Mouse (Mus musculus): ENCODE results near the gene Sez6l2.
"Not testable (repeated sequence)": the region's sequence is repeated elsewhere in the genome, so short reads cannot be mapped to it uniquely, and the experiment has no call there.

Sez6l2 gene

DNA sequence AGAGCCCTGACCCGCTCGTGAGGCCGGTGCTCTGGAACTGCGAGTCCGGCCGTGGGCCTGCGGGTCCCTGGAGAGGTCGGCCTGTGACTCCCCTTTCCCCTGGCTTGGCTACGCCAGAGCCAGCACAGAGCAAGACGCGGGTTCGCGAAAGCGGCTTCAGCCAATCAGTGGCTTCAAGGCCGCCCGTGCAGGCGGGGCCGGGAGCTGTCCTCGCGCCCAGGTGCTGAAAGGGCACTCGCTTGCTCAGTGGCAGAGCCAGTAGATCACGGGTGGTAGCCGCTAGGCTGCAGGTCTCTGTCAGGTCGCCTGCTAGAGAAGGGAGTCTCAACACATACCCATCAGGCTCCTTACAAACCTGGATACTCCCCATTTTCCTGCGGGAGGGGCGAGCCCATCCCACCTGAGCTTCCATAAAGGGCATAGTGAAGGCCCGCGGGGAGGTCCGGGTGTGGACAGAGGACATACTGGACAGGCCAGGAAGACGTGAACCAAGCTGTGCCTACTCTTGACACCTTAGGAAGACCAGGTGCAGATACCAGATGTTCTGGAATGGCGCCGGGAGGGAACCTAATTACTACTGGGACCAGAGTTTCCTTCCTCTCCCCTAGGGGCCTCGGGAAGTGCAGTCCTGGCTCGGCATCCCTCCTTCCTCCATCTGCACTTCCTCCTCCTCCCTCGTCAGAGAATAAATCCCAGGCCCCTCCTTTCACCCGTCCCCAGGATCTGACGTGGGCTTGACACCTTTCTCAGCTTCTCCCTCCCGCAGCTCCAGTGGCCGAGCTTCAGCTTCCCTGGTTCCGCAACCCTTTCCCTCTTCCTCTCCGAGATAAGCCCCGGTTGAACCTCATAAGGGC is at the start of gene Sez6l2:
Gene Sez6l2 (plus strand): TSS at position 771 of the 854 bp plus-strand sequence.
- peak; percentile 90 for DNase-seq

DNA sequence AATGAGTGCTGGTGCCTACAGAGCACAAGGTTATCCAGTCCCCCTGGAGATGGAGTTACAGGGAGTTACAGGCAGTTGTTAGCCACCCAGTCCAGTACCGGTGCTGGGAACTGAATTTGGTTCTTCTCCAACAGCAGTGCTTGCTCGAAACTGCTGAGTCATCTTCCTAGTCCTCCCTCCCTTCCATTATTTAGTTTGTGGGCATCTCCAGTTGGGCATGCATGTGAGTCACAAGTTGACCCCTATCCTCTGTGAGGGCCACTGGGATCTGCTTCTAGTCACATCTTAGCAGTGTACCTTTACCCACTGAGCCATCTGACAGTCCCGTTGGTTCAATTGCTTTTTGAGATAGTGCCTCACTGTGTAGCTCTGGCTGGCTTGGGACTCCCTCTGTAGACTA is 44.8 kb upstream of the Sez6l2 start:
- no peak for DNase-seq

- DNase-seq, result no peak
These were observed 35.5 kb upstream of the Sez6l2 start for GRCm38 (mm10) chr7:126914844-126915243.

- not testable (repeated sequence) for DNase-seq
These were observed 32.0 kb upstream of the Sez6l2 start for GRCm38 (mm10) chr7:126918356-126918755.

- DNase-seq, result no peak
These were observed 30.4 kb upstream of the Sez6l2 start for GRCm38 (mm10) chr7:126919973-126920372.

DNA sequence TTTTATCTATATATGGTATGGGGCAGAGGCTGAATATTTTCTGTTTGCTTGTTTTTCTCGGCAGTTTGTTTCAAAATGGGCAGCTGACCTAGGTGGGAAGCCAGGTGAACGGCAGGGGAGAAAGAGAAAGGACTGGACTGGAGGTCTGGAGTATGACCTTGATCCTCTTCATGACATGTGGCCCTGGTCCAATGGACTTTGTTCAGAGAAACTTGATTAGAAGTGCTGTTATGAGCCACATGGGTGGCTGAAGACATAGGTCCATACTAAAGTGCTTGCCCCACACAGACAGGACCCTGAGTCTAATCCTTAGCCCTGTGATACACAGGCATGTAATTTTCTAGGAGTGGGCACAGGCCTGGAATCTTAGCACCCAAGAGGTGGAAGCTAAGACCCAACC is 28.8 kb upstream of the Sez6l2 start:
- peak; percentile 48 for DNase-seq

DNA sequence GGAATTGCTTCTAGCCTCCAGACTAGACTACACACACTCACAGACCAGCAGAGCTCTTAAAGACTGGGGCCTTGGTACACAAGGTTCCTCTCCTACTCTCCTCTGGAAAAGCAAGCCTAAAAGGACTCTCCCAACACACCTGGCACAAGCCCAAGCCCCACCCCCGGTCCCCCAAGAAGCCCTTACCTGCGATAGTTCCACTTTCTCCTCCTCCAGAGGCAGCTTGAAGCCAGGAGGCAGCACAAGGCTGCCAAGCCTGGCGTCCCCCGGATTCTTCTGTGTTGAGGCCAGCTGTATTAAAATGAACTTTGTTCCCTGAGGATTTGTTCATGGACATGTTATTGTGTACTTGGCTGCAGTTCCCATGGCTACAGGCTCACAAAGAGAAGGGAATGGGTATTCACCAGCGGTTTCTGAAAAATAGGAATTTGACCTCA is 27.7 kb upstream of the Sez6l2 start, which contains the start of gene Tmem219:
Gene Tmem219 (minus strand): TSS at position 294 of the 437 bp plus-strand sequence.
- peak; percentile 85 for DNase-seq

- no peak for DNase-seq
These were observed 26.4 kb upstream of the Sez6l2 start for GRCm38 (mm10) chr7:126923999-126924398.

GRCm38 (mm10) chr7:126926299-126926698 is 24.1 kb upstream of the Sez6l2 start:
- no peak for DNase-seq

- DNase-seq, result peak; percentile 94
These were observed 21.9 kb upstream of the Sez6l2 start, which contains the start of gene Kctd13 for GRCm38 (mm10) chr7:126928384-126929037. Gene Kctd13, plus strand, starts transcription at chr7:126928879.

DNA sequence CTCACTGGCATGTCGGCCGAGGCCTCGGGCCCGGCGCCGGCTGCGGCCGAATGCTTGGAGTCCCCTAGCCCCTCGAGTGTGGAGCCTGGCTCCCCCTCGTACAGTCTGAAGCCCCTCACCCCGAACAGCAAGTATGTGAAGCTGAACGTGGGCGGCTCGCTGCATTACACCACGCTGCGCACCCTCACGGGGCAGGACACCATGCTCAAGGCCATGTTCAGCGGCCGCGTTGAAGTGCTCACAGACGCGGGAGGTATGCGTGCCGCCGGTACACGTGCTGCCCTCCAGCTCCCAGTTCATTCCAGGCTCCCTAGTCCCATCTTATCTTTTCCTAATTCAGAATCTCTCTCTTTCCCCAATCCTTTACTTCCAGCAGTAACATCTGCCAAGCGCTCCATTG is 21.3 kb upstream of the Sez6l2 start:
- no peak for DNase-seq

DNA sequence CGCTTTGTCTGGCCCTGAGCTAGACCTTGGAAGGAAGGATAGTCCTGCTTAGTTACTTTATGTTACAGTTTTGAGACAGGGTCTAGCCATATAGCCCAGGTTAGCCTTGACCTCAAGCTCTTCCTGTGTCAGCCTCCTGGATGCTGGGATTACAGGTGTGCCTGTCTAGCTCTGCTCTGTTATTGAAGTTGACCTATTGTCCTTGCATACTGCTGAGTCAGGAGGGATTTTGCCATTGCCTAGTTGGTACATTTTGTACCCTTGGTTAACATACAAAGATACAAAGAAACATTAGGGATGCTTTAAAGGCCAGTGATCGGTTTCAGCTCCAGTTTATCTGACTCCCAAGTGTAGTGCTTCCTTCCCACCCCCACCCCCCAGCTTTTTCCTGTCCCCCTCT is 17.7 kb upstream of the Sez6l2 start:
- DNase-seq, result no peak

- no peak for DNase-seq
These were observed 9.2 kb upstream of the Sez6l2 start for GRCm38 (mm10) chr7:126941171-126941570.

DNA sequence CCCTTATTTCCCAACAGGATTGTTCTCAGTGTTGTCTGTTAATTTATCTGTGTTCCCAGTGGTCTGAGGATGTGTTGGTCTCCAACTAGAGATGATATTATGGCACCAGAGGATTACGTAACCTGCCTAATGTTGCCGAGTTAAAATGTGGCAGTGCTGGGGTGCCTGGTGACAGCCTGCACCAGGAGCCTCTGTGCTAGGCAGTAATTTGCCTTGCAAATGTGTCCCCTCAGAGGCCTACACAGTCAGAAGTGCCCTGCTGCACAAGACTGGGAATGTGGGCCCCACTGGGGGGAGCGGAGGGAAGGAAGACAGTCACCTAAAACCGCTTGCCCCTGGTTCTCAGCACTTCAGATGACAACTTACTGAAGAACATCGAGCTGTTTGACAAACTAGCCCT is 8.6 kb upstream of the Sez6l2 start:
- DNase-seq, result no peak

- peak; percentile 30 for DNase-seq
These were observed 3.8 kb upstream of the Sez6l2 start for GRCm38 (mm10) chr7:126946530-126946929.

- no peak for DNase-seq
These were observed 1.7 kb upstream of the Sez6l2 start for GRCm38 (mm10) chr7:126948626-126949025.

DNA sequence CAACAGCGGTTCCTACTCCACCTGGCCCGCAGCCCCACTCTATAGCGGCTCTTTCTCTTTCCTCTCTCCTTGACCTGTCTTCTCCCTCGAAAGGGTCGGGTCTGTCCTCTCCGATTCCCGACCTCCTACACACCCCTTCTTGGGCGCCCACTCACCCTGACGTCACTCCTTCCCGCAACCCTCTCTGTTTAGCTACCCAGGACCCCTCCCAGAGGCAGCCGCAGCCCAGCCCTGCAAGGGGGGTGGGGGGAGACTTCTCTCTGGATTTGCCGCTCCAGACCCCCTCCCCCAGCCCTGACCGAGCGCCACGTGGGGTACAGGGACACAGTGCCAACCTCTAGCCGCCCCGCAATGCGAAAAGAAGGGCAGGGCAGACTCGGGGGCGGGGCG is 965 bp upstream of the Sez6l2 start, which contains the start of gene Asphd1:
Gene Asphd1 (minus strand): TSS at position 180 of the 390 bp plus-strand sequence.
- DNase-seq, result no peak

DNA sequence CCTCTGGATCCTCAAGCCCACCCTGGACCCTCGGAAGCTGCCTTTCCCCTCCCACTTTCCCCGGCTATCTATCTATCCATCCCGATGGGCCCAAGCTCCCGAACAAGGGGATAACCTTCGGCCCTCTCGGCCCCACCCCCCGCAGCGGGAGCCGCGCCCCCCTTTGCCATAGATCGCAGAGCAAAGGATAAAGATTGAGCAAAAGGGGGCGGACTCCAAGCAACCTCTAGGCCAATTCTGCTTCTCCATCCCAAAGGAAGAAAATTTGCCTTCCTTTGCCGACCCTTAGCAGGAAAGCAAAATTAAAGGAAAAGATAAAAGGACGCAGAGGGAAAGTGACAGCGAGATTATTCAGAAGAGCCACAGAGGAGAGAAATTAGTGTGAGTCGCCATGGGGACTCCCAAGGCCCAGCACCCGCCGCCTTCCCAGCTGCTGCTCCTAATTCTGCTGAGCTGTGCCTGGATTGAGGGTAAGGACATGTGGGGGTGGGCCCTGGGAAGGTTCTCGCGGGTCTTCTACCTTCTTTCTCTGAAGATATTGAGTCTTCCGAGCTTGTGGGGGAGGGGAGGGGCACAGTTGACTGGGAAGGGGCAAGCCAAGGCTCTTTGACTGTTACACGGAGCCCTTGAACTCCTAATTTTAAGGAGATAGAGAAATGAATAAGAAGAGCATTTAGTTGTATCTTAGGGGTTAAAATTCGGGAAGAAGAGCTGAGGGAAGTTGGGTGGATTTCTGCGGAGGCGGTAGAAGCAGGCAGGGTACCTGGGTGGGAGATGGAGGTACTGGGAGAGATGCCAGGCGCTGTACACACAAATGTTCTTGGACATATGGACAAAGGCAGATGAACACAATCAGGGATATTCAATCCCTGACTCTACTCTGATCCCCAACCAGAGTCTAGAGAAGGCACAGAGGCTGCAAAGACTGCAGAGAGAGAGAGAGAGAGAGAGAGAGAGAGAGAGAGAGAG is 568 bp downstream of the Sez6l2 start:
- no peak for DNase-seq

DNA sequence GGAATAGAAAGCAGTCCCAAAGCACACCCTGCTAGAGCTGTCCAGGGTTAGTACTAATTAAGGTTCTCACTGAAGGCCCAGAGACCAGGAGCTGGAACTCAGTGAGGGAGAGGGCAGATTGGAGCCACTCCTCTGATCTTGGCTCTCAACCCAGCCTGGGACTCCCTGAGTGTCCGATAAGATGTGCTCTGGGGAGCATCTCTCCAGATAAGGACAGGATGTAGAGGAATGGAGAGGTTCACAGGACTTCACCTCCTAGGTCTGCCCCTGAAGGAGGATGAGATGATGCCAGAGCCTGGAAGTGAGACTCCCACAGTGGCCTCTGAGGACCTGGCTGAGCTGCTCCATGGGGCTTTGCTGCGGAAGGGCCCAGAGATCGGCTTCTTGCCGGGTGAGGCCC is 1.4 kb downstream of the Sez6l2 start:
- no peak for DNase-seq

- DNase-seq, result no peak
These were observed 2.3 kb downstream of the Sez6l2 start for GRCm38 (mm10) chr7:126952646-126953045.

DNA sequence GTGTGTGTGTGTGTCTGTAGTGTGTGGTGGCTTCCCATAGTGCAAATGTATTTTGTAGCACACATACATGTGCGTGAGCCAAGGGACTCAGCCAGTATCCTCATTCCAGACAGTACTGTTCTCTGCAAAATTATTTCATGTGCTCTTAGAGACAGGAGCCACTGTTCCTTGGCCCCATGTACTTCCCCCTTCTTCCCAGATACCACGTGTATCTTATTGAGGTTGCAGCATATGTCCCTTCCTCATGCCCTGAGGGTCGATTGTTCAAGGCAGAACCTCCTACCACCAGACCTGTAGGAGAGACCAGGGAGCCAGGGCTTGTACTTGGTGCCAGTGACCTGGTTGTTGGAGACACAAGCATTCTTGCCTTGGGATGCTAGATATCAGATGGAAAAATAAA is 4.8 kb downstream of the Sez6l2 start:
- no peak for DNase-seq

DNA sequence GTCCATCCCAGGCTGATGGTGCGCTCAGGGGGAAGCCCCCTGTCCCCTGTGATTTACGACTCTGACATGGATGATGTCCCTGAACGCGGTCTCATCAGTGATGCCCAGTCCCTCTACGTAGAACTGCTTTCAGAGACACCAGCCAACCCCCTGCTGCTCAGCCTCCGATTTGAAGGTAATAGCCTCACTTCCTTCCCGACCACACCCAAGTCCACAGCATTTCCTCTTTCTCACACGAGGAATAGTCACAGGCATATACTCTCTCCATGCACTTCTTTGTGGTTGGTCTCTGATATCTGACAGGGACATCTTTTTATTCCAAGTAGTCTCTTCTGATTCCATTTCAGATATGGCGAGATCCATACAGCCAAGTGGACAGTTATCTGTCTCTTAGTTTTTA is 9.4 kb downstream of the Sez6l2 start:
- no peak for DNase-seq

DNA sequence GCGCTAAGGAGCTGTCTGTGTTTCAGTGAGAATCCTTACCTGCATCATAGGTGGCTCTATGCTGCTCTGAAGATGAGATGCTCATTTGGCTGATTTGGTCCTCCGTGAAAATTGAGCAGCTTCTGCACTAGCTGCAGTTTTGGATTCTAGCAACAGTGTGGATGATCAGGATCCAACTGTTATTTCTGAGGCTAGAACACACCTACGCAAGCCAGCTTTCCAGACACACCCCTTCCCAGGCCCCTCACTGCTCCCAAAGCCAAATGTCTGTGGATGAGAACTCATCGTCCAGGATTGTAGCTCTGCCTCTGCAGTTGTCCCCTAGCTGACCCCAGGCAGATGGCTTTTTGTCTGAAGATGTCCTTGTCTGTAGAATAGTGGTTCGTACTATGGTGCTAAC is 10.7 kb downstream of the Sez6l2 start:
- no peak for DNase-seq

Data from kidney, adult 18-20 months (tissue).